Mouse (Mus musculus) lung, adult 2 months (tissue): ENCODE measurements around the gene Cyp26c1.

Experiments used
- CTCF ChIP-seq: fragments of 200-500 bp; IDR thresholded peaks from 2 replicates; pipeline ENCODE4 v1.5.1; 2011; ENCODE audit warnings: mild to moderate bottlenecking, low read length, control low read depth; ENCODE audit not compliant: insufficient read depth
- POLR2A ChIP-seq: fragments of 200-500 bp; IDR thresholded peaks from 2 replicates; pipeline ENCODE4 v1.6.1; 2011; ENCODE audit warnings: low read depth, mild to moderate bottlenecking, control low read depth, low read length, borderline replicate concordance; ENCODE audit errors: extremely low read depth

- no peak for TF ChIP-seq CTCF
- TF ChIP-seq POLR2A = no peak
Measured at GRCm38 (mm10) chr19:37647994-37648393, 37.4 kb upstream of the Cyp26c1 start.
